Mouse (Mus musculus): ENCODE data around the gene Slc43a1. TPM values are rescaled to one million over a fixed set of nuclear protein-coding genes. Genes with fewer than 3 reads are reported as not detected.
"Not testable (repeated sequence)": the region's sequence is repeated elsewhere in the genome, so short reads cannot be mapped to it uniquely, and the experiment has no call there.

Gene Slc43a1
- polyA plus RNA-seq, 1 experiment = 195 TPM

DNA sequence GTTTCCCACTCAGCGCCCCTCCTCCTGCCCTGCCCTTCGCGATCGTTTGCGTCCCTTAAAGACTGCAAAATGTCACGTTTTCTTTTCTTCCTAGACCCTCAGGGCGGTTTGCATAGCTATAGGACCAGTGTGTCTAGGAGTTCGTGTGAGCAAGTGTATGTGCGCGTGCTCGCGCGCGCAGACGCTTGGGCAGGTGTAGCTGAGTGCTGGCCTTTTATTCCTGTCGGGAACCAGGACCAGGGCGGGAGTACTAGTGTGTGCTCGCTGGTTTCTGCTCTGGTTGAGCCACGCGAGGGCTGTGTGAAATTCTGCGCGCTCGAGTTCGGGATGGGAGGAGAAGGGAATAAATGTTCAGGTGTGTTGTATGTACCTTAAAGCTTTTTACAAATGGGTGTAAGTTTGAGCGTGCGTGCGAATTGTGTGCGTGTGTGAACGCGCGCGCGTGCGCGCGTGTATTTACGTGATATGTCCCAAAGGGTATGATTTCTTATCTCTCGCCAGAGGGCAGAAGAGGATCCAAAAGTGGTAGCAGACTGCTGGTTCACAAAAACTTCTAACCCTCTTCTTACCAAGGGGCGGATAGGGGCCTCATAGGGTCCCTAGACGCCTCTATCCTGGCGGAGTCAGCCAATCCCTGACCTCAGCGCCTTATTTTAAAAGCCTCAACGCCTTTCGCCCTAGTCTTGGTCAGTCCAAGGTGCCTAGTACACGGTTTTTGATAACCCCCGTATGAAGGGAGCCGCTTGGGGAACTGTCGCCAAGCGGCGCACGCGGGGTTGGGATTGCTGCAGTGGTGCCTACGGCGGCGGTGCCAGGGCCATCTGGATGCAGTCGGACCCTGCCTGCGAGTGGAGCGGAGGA is 49.0 kb downstream of the Slc43a1 start:
- Histone ChIP-seq H3K4me1 (ENCODE audit: control insufficient read depth, insufficient read depth, low read length) (peaks cover 2% of the 10 kb centered on the region; the same call in 1 of the 2 replicates), H3K27ac (ENCODE audit: control insufficient read depth, insufficient read depth, low read depth, low read length, poor library complexity) (no peak overlapping the region), H3K4me3 (replicated peaks; ENCODE audit: control insufficient read depth, low read depth, low read length) (peak overlapping the region; percentile 21)
- WGBS = under 1% methylated on average over 58 of the region's 58 CpGs
- TF ChIP-seq POLR2A (IDR thresholded peaks at IDR 0.05; ENCODE audit: borderline replicate concordance, control insufficient read depth, low read depth, low read length) (no peak), CTCF (IDR thresholded peaks at IDR 0.05; ENCODE audit: control insufficient read depth, insufficient read depth, low read length) (no peak)

DNA sequence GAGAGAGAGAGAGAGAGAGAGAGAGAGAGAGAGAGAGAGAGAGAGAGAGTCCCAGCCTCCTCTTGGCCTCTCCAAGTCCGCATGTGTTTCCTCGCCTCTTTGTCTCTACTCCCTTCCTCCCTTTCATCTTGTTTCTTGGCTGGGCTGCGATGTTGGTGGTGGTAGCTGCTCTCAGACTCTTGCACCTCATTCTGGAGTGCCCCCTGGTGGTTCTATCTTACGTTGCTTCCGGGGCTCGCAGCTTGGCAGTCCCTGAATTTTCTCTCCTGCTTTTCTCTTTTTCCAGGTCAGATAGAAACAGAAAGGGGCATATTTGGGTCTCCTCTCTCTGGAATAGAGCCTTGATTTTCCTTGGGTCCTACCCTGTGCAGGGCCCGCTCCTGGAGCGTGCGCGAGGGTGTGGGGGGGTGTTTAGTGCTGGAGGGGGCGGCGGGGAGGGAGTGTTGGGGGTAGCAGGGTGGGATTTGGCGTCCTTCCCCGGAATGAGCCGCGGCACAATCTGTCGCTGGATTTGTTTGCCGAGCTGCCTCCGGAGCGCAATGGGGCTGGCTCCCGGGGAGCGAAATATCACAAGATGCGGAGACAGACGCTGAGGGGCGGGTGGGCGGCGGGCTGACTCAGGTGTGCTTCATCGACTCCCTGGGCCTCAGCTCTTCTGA is 50.1 kb downstream of the Slc43a1 start:
- WGBS = 8% methylated on average over 28 of the region's 28 CpGs
- Histone ChIP-seq H3K27ac (ENCODE audit: control insufficient read depth, insufficient read depth, low read depth, low read length, poor library complexity) (no peak overlapping the region), H3K4me3 (replicated peaks; ENCODE audit: control insufficient read depth, low read depth, low read length) (no peak overlapping the region), H3K4me1 (ENCODE audit: control insufficient read depth, insufficient read depth, low read length) (no peaks in the 10 kb centered on the region; the same call in 1 of the 2 replicates)
- TF ChIP-seq POLR2A (IDR thresholded peaks at IDR 0.05; ENCODE audit: borderline replicate concordance, control insufficient read depth, low read depth, low read length) = no peak
- peak; percentile 68 for TF ChIP-seq CTCF (IDR thresholded peaks at IDR 0.05; ENCODE audit: control insufficient read depth, insufficient read depth, low read length)

GRCm38 (mm10) chr2:84889316-84890044 is 50.8 kb downstream of the Slc43a1 start:
- Histone ChIP-seq H3K4me1 (ENCODE audit: control insufficient read depth, insufficient read depth, low read length) (no peaks in the 10 kb centered on the region; the same call in 1 of the 2 replicates), H3K27ac (ENCODE audit: control insufficient read depth, insufficient read depth, low read depth, low read length, poor library complexity) (no peak overlapping the region), H3K4me3 (replicated peaks; ENCODE audit: control insufficient read depth, low read depth, low read length) (no peak overlapping the region)
- 13% methylated on average over 14 of the region's 14 CpGs for WGBS
- no peak for TF ChIP-seq POLR2A (IDR thresholded peaks at IDR 0.05; ENCODE audit: borderline replicate concordance, control insufficient read depth, low read depth, low read length)
- TF ChIP-seq CTCF (IDR thresholded peaks at IDR 0.05; ENCODE audit: control insufficient read depth, insufficient read depth, low read length) = no peak

DNA sequence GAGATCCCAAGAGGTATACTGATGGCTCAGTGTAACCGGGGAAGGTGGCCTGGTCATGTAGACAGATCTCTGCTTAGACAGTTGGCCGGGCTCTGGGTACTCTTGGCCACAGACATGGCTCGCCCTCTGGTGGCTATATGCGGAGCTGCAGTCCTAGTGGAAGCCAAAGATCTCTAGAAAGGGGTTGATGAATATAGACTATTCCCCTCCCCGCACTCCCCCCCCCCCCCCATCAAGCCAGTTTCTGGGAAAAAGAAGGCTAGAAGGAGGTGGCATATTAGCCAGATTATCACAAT is 51.3 kb downstream of the Slc43a1 start:
- Histone ChIP-seq H3K27ac (ENCODE audit: control insufficient read depth, insufficient read depth, low read depth, low read length, poor library complexity) (no peak overlapping the region), H3K4me1 (ENCODE audit: control insufficient read depth, insufficient read depth, low read length) (no peaks in the 10 kb centered on the region; the same call in 1 of the 2 replicates), H3K4me3 (replicated peaks; ENCODE audit: control insufficient read depth, low read depth, low read length) (no peak overlapping the region)
- 0% methylated on average over 5 of the region's 5 CpGs for WGBS
- no peak for TF ChIP-seq POLR2A (IDR thresholded peaks at IDR 0.05; ENCODE audit: borderline replicate concordance, control insufficient read depth, low read depth, low read length)
- TF ChIP-seq CTCF (IDR thresholded peaks at IDR 0.05; ENCODE audit: control insufficient read depth, insufficient read depth, low read length) = peak; percentile 89

DNA sequence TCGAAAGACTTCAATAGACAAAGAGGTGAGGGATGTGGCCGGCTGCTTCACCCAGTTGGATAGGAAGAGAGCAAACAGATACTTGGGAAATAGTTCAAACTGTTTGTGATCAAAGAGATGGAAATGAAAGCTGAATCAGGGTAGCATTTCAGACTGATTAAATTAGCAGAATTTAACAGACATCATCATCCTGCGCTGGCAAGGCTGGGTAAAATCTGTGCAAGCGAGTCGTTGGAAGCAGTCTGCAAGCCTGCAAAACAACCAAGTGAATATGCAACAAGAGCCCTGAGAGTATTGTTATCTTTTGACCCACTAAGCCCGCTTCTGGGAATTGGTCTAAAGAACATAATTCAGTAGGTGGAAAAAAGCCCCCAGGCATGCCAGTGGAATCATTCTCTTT is 54.7 kb downstream of the Slc43a1 start:
- Histone ChIP-seq H3K4me3 (replicated peaks; ENCODE audit: control insufficient read depth, low read depth, low read length) (no peak overlapping the region), H3K4me1 (ENCODE audit: control insufficient read depth, insufficient read depth, low read length) (no peaks in the 10 kb centered on the region), H3K27ac (ENCODE audit: control insufficient read depth, insufficient read depth, low read depth, low read length, poor library complexity) (no peak overlapping the region)
- TF ChIP-seq POLR2A (IDR thresholded peaks at IDR 0.05; ENCODE audit: borderline replicate concordance, control insufficient read depth, low read depth, low read length) (no peak), CTCF (IDR thresholded peaks at IDR 0.05; ENCODE audit: control insufficient read depth, insufficient read depth, low read length) (no peak)
- 59% methylated on average over 6 of the region's 6 CpGs for WGBS

DNA sequence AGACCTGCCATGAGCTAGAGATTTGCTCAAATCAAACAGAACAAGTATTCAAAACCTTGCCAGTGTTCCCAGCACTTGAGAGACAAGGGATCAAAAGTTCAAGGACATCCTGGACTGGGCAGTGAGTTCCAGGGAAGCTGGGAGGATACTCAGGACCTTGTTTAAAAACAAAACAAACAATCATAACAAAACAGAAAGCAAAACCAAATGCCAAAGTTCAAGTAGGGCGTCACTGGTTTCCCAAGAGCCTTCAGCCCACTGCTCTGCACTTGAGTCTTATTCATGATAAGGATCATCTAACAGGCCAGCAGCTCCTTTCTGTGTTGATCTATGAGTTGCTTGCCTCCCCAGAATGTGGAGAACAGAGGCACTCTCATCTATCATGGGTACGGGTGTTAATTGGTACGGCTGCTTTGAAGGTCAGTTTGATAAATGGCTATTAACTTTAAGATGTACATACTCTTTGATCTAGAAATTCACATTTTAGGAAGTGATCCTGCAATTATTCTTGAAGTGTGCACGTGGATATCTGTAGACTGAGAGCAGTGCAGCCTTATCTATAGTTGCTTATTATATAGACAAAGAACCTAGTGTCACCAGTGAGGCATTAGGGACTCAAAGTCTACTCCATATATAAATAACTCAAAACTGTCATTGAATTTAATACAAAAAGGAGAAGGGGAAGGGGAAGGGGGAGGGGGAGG is 57.0 kb downstream of the Slc43a1 start:
- Histone ChIP-seq H3K4me3 (replicated peaks; ENCODE audit: control insufficient read depth, low read depth, low read length) (no peak overlapping the region), H3K27ac (ENCODE audit: control insufficient read depth, insufficient read depth, low read depth, low read length, poor library complexity) (no peak overlapping the region), H3K4me1 (ENCODE audit: control insufficient read depth, insufficient read depth, low read length) (no peaks in the 10 kb centered on the region)
- TF ChIP-seq CTCF (IDR thresholded peaks at IDR 0.05; ENCODE audit: control insufficient read depth, insufficient read depth, low read length) (no peak), POLR2A (IDR thresholded peaks at IDR 0.05; ENCODE audit: borderline replicate concordance, control insufficient read depth, low read depth, low read length) (no peak)
- 54% methylated on average over 4 of the region's 4 CpGs for WGBS

GRCm38 (mm10) chr2:84896686-84897085 is 58.0 kb downstream of the Slc43a1 start:
- H3K27ac ChIP-seq (ENCODE audit: control insufficient read depth, insufficient read depth, low read depth, low read length, poor library complexity); H3K4me1 ChIP-seq (ENCODE audit: control insufficient read depth, insufficient read depth, low read length); H3K4me3 ChIP-seq (replicated peaks; ENCODE audit: control insufficient read depth, low read depth, low read length): not testable (repeated sequence)
- WGBS = 88% methylated on average over 6 of the region's 6 CpGs

DNA sequence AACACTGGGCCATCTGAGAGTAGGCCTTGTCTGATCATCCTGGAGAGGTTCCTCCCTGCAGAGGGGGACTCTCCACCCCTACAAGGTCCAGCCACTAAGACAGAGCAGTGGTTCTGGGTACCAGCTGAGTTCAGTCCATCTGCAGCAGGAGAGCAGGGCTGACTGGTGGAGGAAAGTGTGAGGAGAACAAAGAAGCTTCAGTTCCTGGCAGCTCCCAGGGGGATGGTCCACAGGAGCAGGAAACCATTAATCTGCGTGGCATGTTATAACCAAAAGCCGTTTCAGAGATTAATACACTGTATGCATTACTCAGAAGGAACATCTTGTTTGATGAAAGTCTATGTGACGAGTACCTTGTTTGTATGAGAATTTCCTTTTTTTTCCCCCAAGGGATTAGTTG is 74.1 kb downstream of the Slc43a1 start:
- Histone ChIP-seq H3K27ac (ENCODE audit: control insufficient read depth, insufficient read depth, low read depth, low read length, poor library complexity) (no peak overlapping the region), H3K4me1 (ENCODE audit: control insufficient read depth, insufficient read depth, low read length) (no peaks in the 10 kb centered on the region; the same call in 1 of the 2 replicates), H3K4me3 (replicated peaks; ENCODE audit: control insufficient read depth, low read depth, low read length) (no peak overlapping the region)
- TF ChIP-seq CTCF (IDR thresholded peaks at IDR 0.05; ENCODE audit: control insufficient read depth, insufficient read depth, low read length) = no peak
- no peak for TF ChIP-seq POLR2A (IDR thresholded peaks at IDR 0.05; ENCODE audit: borderline replicate concordance, control insufficient read depth, low read depth, low read length)
- 60% methylated on average over 3 of the region's 3 CpGs for WGBS

Other genes with a start within 250 kb of the Slc43a1 start
- gene Ctnnd1, start 188.1 kb upstream of the Slc43a1 start, polyA plus RNA-seq (2011; ENCODE audit: insufficient read depth, insufficient read length, low replicate concordance, missing spikeins) = 11.0 and 25.2 TPM in 2 replicates
- 0.50 TPM in 1 of 2 replicates, not detected in the other for gene Btbd18, start 179.8 kb upstream of the Slc43a1 start, polyA plus RNA-seq (2011; ENCODE audit: insufficient read depth, insufficient read length, low replicate concordance, missing spikeins)
- gene Selenoh, start 168.1 kb upstream of the Slc43a1 start, polyA plus RNA-seq (2011; ENCODE audit: insufficient read depth, insufficient read length, low replicate concordance, missing spikeins) = 46.2 and 93.3 TPM in 2 replicates
- not detected in 2 replicates for gene Gm28635, start 160.8 kb upstream of the Slc43a1 start, polyA plus RNA-seq (2011; ENCODE audit: insufficient read depth, insufficient read length, low replicate concordance, missing spikeins)
- gene Med19, start 160.4 kb upstream of the Slc43a1 start, polyA plus RNA-seq (2011; ENCODE audit: insufficient read depth, insufficient read length, low replicate concordance, missing spikeins) = 20.4 and 23.6 TPM in 2 replicates
- 23.5 and 35.9 TPM in 2 replicates for gene Tmx2, start 159.7 kb upstream of the Slc43a1 start, polyA plus RNA-seq (2011; ENCODE audit: insufficient read depth, insufficient read length, low replicate concordance, missing spikeins)
- 10.8 and 14.6 TPM in 2 replicates for gene Zdhhc5, start 123.7 kb upstream of the Slc43a1 start, polyA plus RNA-seq (2011; ENCODE audit: insufficient read depth, insufficient read length, low replicate concordance, missing spikeins)
- gene Clp1, start 111.5 kb upstream of the Slc43a1 start, polyA plus RNA-seq (2011; ENCODE audit: insufficient read depth, insufficient read length, low replicate concordance, missing spikeins) = 17.4 and 25.1 TPM in 2 replicates
- 172 and 242 TPM in 2 replicates for gene Ypel4, start 104.8 kb upstream of the Slc43a1 start, polyA plus RNA-seq (2011; ENCODE audit: insufficient read depth, insufficient read length, low replicate concordance, missing spikeins)
- not detected in 2 replicates for gene Gm19426, start 95.2 kb upstream of the Slc43a1 start, polyA plus RNA-seq (2011; ENCODE audit: insufficient read depth, insufficient read length, low replicate concordance, missing spikeins)
- gene Serping1, start 63.4 kb upstream of the Slc43a1 start, polyA plus RNA-seq (2011; ENCODE audit: insufficient read depth, insufficient read length, low replicate concordance, missing spikeins) = 29.0 and 29.7 TPM in 2 replicates
- gene Ube2l6, start 40.0 kb upstream of the Slc43a1 start, polyA plus RNA-seq (2011; ENCODE audit: insufficient read depth, insufficient read length, low replicate concordance, missing spikeins) = 140 and 409 TPM in 2 replicates
- 0.85 TPM in 1 of 2 replicates, not detected in the other for gene Smtnl1, start 16.2 kb upstream of the Slc43a1 start, polyA plus RNA-seq (2011; ENCODE audit: insufficient read depth, insufficient read length, low replicate concordance, missing spikeins)
- 21.8 and 33.8 TPM in 2 replicates for gene Timm10, start 11.9 kb upstream of the Slc43a1 start, polyA plus RNA-seq (2011; ENCODE audit: insufficient read depth, insufficient read length, low replicate concordance, missing spikeins)
- not detected in 2 replicates for gene Rtn4rl2, start 47.9 kb downstream of the Slc43a1 start, polyA plus RNA-seq (2011; ENCODE audit: insufficient read depth, insufficient read length, low replicate concordance, missing spikeins)
- 80.0 and 90.6 TPM in 2 replicates for gene Slc43a3, start 97.7 kb downstream of the Slc43a1 start, polyA plus RNA-seq (2011; ENCODE audit: insufficient read depth, insufficient read length, low replicate concordance, missing spikeins)
- 248 and 464 TPM in 2 replicates for gene Prg2, start 141.6 kb downstream of the Slc43a1 start, polyA plus RNA-seq (2011; ENCODE audit: insufficient read depth, insufficient read length, low replicate concordance, missing spikeins)
- gene Prg3, start 149.4 kb downstream of the Slc43a1 start, polyA plus RNA-seq (2011; ENCODE audit: insufficient read depth, insufficient read length, low replicate concordance, missing spikeins) = 10.6 and 22.8 TPM in 2 replicates
- 140 and 170 TPM in 2 replicates for gene Ssrp1, start 198.4 kb downstream of the Slc43a1 start, polyA plus RNA-seq (2011; ENCODE audit: insufficient read depth, insufficient read length, low replicate concordance, missing spikeins)
- gene P2rx3, start 198.6 kb downstream of the Slc43a1 start, polyA plus RNA-seq (2011; ENCODE audit: insufficient read depth, insufficient read length, low replicate concordance, missing spikeins) = 1.2 and 3.8 TPM in 2 replicates
- gene Tnks1bp1, start 209.2 kb downstream of the Slc43a1 start, polyA plus RNA-seq (2011; ENCODE audit: insufficient read depth, insufficient read length, low replicate concordance, missing spikeins) = 5.0 and 8.0 TPM in 2 replicates